15 mouse cellular contexts compared by ENCODE assay signal in genomic region chr6:90780532-90780931, GRCm38 (mm10).
DNase-seq lines count a peak whose midpoint lies in the region; ATAC-seq lines count a peak whose summit lies in the region.
"Had no signal": no experiment of that assay in that cellular context is flagged by ENCODE, and none has a peak within 500 bp of the region (broad histone marks: within the 10 kb centered on the region; RNA-seq: fewer than 3 reads in every experiment).

No protein-coding gene starts in this region.

- H3K36me3 ChIP-seq in embryonic facial prominence, embryonic 12.5 days = no peaks in the 10 kb centered on the region
- H3K36me3 ChIP-seq in forebrain, embryonic 13.5 days (ENCODE audit: poor library complexity, severe bottlenecking) = peaks cover 11% of the 10 kb centered on the region; the same call in 1 of the 2 replicates
- H3K36me3 ChIP-seq in hindbrain, embryonic 14.5 days (replicated peaks; ENCODE audit: control insufficient read depth, insufficient read depth) = no peaks in the 10 kb centered on the region
- H3K36me3 ChIP-seq in midbrain, embryonic 15.5 days (replicated peaks) = no peaks in the 10 kb centered on the region
- H3K36me3 ChIP-seq in kidney, embryonic 15.5 days = no peaks in the 10 kb centered on the region
- H3K36me3 ChIP-seq: heart, embryonic 15.5 days had no signal

- H3K9ac ChIP-seq in embryonic facial prominence, embryonic 12.5 days = no peak overlapping the region
- H3K9ac ChIP-seq in forebrain, embryonic 13.5 days = peak overlapping the region; percentile 48
- 0 out of 2 replicates have a peak overlapping the region, but pooled peaks have one; percentile 65 for H3K9ac ChIP-seq in hindbrain, embryonic 14.5 days
- no peak overlapping the region for H3K9ac ChIP-seq in midbrain, embryonic 15.5 days
- H3K9ac ChIP-seq in kidney, embryonic 15.5 days = no peak overlapping the region
- H3K9ac ChIP-seq: heart, embryonic 15.5 days had no signal

- ATAC-seq in embryonic facial prominence, embryonic 12.5 days (ENCODE audit: insufficient number of reproducible peaks, insufficient read depth, low FRiP score, low TSS enrichment) = no peak
- ATAC-seq in forebrain, embryonic 13.5 days = no peak
- ATAC-seq in hindbrain, embryonic 14.5 days (ENCODE audit: low FRiP score) = no peak
- ATAC-seq in midbrain, embryonic 15.5 days (replicated peaks) = no peak
- ATAC-seq in kidney, embryonic 15.5 days (replicated peaks; ENCODE audit: low FRiP score) = no peak

- H3K4me2 ChIP-seq in embryonic facial prominence, embryonic 12.5 days (replicated peaks) = 0 out of 2 replicates have a peak overlapping the region, but pooled peaks have one; percentile 9
- peak overlapping the region; percentile 65 for H3K4me2 ChIP-seq in forebrain, embryonic 13.5 days
- peak overlapping the region; percentile 49 for H3K4me2 ChIP-seq in hindbrain, embryonic 14.5 days (replicated peaks)
- peak overlapping the region; percentile 52 for H3K4me2 ChIP-seq in midbrain, embryonic 15.5 days
- H3K4me2 ChIP-seq in kidney, embryonic 15.5 days = no peak overlapping the region
- H3K4me2 ChIP-seq: heart, embryonic 15.5 days had no signal

- H3K9me3 ChIP-seq in embryonic facial prominence, embryonic 12.5 days = no peaks in the 10 kb centered on the region
- no peaks in the 10 kb centered on the region for H3K9me3 ChIP-seq in forebrain, embryonic 13.5 days (replicated peaks)
- H3K9me3 ChIP-seq in hindbrain, embryonic 14.5 days (ENCODE audit: control insufficient read depth, low read length) = no peaks in the 10 kb centered on the region
- H3K9me3 ChIP-seq in midbrain, embryonic 15.5 days = no peaks in the 10 kb centered on the region
- H3K9me3 ChIP-seq in kidney, embryonic 15.5 days (replicated peaks) = no peaks in the 10 kb centered on the region
- H3K9me3 ChIP-seq: heart, embryonic 15.5 days had no signal

- no peak overlapping the region for H3K4me3 ChIP-seq in embryonic facial prominence, embryonic 12.5 days
- H3K4me3 ChIP-seq in forebrain, embryonic 13.5 days = peak overlapping the region; percentile 37
- H3K4me3 ChIP-seq in hindbrain, embryonic 14.5 days (replicated peaks; ENCODE audit: low read length) = peak overlapping the region; percentile 19
- H3K4me3 ChIP-seq in midbrain, embryonic 15.5 days = no peak overlapping the region
- H3K4me3 ChIP-seq in kidney, embryonic 15.5 days (replicated peaks) = no peak overlapping the region
- H3K4me3 ChIP-seq: heart, embryonic 15.5 days had no signal

- 69% methylated on average over 2 of the region's 2 CpGs for WGBS in embryonic facial prominence, embryonic 12.5 days
- 23% methylated on average over 2 of the region's 2 CpGs for WGBS in forebrain, embryonic 13.5 days
- 44% methylated on average over 2 of the region's 2 CpGs for WGBS in hindbrain, embryonic 14.5 days
- WGBS in midbrain, embryonic 15.5 days = 22% methylated on average over 2 of the region's 2 CpGs
- WGBS in kidney, embryonic 15.5 days = 60% methylated on average over 2 of the region's 2 CpGs

- peak; percentile 38 for DNase-seq in hindbrain, embryonic 14.5 days (ENCODE audit: low spot score)
- no peak for DNase-seq in frontal cortex, postnatal 14 days (ENCODE audit: low spot score in 2 of 2)
- DNase-seq in adrenal gland, adult 8-10 months = no peak
- DNase-seq in right cerebral cortex, postnatal 36 days (ENCODE audit: low spot score in 2 of 2) = no peak
- DNase-seq: cerebellum, postnatal 10 days; heart, adult 18-20 months; kidney, adult 9 months; lung, adult 18-20 months; thymus, adult 18-20 months had no signal

- no peak overlapping the region for H3K27ac ChIP-seq in embryonic facial prominence, embryonic 12.5 days
- peak overlapping the region; percentile 99 for H3K27ac ChIP-seq in forebrain, embryonic 13.5 days
- H3K27ac ChIP-seq in hindbrain, embryonic 14.5 days = peak overlapping the region; percentile 96
- H3K27ac ChIP-seq in midbrain, embryonic 15.5 days = peak overlapping the region; percentile 95
- H3K27ac ChIP-seq in kidney, embryonic 15.5 days = no peak overlapping the region
- H3K27ac ChIP-seq: heart, embryonic 15.5 days; macrophage had no signal

- H3K4me1 ChIP-seq in embryonic facial prominence, embryonic 12.5 days = peaks cover 26% of the 10 kb centered on the region
- peaks cover 71% of the 10 kb centered on the region for H3K4me1 ChIP-seq in forebrain, embryonic 13.5 days
- peaks cover 68% of the 10 kb centered on the region for H3K4me1 ChIP-seq in hindbrain, embryonic 14.5 days (replicated peaks; ENCODE audit: control insufficient read depth, insufficient read depth, low read length)
- peaks cover 66% of the 10 kb centered on the region for H3K4me1 ChIP-seq in midbrain, embryonic 15.5 days
- H3K4me1 ChIP-seq in kidney, embryonic 15.5 days = peaks cover 10% of the 10 kb centered on the region; the same call in 1 of the 2 replicates

- no peaks in the 10 kb centered on the region for H3K27me3 ChIP-seq in embryonic facial prominence, embryonic 12.5 days
- H3K27me3 ChIP-seq in forebrain, embryonic 13.5 days = no peaks in the 10 kb centered on the region
- H3K27me3 ChIP-seq in hindbrain, embryonic 14.5 days (ENCODE audit: control insufficient read depth, insufficient read depth, low read length) = no peaks in the 10 kb centered on the region
- no peaks in the 10 kb centered on the region for H3K27me3 ChIP-seq in midbrain, embryonic 15.5 days (replicated peaks)
- H3K27me3 ChIP-seq in kidney, embryonic 15.5 days = no peaks in the 10 kb centered on the region
- H3K27me3 ChIP-seq: heart, embryonic 15.5 days had no signal

Comparison
In these comparisons a context has a peak if more than half of its experiments do, and no peak if none do; other contexts are left out.
1. H3K27ac ChIP-seq: peak in forebrain, embryonic 13.5 days (single experiment), hindbrain, embryonic 14.5 days (single experiment) and midbrain, embryonic 15.5 days (single experiment); none in embryonic facial prominence, embryonic 12.5 days (single experiment) and kidney, embryonic 15.5 days (single experiment).
2. H3K4me3 ChIP-seq: peak in forebrain, embryonic 13.5 days (single experiment) and hindbrain, embryonic 14.5 days (single experiment); none in embryonic facial prominence, embryonic 12.5 days (single experiment), midbrain, embryonic 15.5 days (single experiment) and kidney, embryonic 15.5 days (single experiment).
3. H3K9ac ChIP-seq: peak in forebrain, embryonic 13.5 days (single experiment) and hindbrain, embryonic 14.5 days (single experiment); none in embryonic facial prominence, embryonic 12.5 days (single experiment), midbrain, embryonic 15.5 days (single experiment) and kidney, embryonic 15.5 days (single experiment).